Mouse (Mus musculus) layer of hippocampus, adult 9-11 months (tissue): ENCODE results near the gene Hist3h2a.
A peak's percentile ranks its signal among the peaks of the same experiment; 100 is the strongest.

ENCODE experiments used
- DNase-seq: peaks from one replicate; pipeline ENCODE4 v3.0.0; 2022

Hist3h2a gene

DNA sequence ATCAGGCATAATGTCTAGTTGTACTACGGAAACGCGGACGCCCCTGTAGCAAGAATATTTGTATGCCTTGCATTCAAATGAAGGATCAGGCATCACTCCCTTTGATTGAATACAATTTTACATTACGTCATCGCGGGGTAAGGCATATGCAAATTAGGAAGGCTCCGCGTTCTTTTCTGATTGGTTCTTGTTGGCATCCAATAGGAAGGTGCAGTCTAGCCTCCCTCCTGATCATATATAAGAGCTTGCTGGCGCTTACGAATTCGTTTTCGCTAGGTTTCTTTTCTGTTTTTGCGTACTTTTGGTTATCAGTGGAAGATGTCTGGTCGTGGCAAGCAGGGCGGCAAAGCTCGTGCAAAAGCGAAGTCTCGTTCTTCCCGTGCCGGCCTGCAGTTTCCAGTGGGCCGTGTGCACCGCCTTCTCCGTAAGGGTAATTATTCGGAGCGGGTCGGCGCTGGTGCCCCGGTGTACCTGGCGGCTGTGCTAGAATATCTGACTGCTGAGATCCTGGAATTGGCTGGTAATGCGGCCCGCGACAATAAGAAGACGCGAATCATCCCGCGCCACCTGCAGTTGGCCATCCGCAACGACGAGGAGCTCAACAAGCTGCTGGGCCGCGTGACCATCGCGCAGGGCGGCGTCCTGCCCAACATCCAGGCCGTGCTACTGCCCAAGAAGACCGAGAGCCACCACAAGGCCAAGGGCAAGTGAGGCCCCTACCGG lies at the start of gene Hist3h2a, which contains the start of gene Trim17:
Gene Hist3h2a (plus strand): TSS at position 266 of the 723 bp plus-strand sequence.
Gene Trim17 (plus strand): TSS at position 266 of the 723 bp plus-strand sequence.
- peak; percentile 98 for DNase-seq

GRCm38 (mm10) chr11:58904838-58905237 lies 49.6 kb upstream of the Hist3h2a start:
- no peak for DNase-seq

- no peak for DNase-seq
These were observed 40.7 kb upstream of the Hist3h2a start for GRCm38 (mm10) chr11:58913776-58914175.

DNA sequence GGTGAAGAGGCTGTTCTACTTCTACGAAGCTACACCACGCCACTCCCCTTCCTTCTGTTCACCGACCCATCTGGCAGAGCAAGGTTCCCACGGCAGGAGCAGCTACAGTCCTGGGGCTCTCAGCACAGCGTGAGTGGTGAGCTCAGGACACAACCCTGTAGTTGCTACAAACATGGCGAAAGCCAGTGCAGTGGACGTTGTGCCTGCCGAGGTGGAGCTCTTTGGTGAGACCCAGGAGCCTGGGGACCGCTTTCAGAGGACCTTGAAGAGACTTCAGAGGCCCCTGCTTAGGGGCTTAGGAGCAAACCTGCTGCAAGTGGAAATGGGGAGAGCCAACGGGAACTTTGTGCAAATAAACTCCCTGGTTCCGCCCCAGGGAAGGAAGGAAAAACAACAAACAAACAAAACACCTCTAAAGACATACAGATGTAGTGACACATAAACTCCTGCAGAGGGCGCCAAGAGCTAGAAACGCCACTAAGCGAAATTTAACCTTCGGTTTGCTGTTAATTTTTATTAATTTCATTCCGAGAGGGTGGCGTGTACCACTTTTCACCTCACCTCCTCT lies 39.9 kb upstream of the Hist3h2a start:
- no peak for DNase-seq

DNA sequence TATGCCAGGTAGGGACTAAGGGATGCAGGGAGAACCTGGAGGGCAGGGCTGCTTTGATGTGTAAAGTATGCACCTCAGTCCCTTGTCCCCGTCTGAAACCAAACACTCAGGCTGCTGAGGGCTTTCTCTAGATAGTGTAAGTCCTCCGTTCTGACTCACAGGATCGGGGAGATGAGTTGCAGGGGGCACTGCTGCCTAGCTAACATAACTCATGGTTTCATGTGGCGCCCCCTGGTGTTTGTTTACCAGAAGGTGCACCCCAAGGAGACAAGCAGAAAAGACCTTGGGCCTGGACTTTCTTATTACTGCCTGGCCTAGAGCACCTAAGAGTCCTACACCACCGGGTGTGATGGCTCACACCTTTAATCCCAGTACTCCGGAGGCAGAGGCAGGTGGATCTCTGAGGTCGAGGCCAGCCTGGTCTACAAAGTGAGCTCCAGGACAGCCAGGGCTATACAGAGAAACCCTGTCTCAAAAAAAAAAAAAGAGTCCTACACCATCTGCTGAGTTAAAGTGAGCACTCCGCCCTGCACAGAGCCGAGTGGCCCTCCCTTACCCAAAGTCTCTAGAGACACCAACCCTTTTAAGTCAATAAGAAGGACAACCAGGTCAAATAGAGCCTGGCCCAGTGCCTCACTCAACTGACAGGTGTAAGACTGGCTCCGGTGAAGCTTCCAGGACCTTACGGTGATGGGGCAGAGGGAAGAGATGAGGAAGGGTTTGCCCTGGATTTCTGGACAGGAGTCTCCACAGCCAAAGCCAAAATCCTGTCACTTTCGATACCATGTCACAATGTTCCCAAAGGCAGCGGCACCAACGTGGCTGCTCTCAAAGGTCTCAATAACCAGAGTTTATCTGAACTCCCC lies 37.4 kb upstream of the Hist3h2a start:
- no peak for DNase-seq

DNA sequence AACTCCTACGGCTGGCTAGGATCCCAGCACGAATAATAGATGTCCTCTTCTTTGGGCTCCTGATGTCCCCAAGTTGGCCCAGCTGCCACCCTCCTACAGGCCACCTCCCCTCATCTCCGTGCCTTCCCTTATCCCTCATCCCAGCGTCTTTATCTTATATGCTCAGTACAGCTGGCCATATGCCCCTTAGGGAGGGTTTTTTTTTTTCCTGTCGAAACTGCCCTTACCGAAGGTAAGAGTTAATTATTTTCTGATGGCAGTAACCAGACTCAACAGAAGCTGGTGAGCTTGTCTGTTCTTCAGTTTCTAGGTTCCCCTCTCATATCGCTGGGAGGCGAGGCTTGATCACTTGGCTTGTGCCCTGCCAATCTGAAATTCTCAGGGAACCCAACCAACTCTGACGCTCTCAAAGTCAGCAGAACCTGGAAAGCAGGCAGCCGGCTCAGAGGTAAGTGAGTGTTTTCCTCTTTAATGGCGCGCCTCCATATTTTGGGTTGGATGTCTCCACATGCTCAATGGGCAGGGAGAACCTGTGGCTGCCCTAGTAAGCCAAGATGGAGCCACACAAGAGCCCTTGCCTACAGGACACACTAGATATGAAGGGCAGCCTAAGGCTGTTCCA lies 36.6 kb upstream of the Hist3h2a start, which contains the start of gene Btnl10:
Gene Btnl10 (plus strand): TSS at position 164 of the 622 bp plus-strand sequence.
- no peak for DNase-seq

GRCm38 (mm10) chr11:58918759-58919158 lies 35.7 kb upstream of the Hist3h2a start:
- DNase-seq = no peak

GRCm38 (mm10) chr11:58922420-58922819 lies 32.1 kb upstream of the Hist3h2a start:
- no peak for DNase-seq

DNA sequence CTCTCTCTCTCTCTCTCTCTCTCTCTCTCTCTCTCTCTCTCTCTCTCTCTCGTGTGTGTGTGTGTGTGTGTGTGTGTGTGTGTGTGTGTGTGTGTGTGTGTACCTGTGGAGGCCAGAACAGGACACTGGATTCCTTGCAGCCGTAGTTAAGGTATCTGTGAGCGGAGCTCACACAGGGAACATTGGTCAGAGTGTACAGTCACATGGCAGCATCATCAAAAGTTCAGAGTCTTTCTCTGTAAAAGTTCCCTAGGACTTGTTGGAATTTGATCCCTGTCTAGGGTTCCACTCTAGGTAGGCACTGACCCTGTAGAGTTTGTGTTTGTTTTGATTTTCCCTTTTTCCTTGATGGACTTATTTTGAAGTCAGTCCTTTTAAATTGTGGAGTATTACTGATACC lies 27.8 kb upstream of the Hist3h2a start:
- no peak for DNase-seq

DNA sequence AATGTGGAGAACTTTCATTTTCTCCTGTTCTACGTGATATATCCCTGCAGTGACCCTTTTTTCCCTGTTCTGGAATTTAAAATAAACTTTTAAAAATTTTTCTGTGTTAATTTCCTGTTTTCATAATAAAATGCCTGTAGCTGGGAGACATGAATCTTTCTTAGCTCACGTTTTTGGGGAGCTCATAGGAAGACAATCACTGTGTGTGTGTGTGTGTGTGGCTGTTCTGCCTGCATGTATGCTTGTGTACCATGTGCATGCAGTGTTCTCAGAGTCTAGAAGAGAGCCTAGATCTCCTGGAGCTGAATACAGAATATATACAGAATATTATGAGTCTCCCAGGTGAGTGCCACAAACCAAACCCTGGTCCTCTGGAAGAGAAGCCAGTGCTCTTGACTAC lies 27.4 kb upstream of the Hist3h2a start:
- no peak for DNase-seq

DNA sequence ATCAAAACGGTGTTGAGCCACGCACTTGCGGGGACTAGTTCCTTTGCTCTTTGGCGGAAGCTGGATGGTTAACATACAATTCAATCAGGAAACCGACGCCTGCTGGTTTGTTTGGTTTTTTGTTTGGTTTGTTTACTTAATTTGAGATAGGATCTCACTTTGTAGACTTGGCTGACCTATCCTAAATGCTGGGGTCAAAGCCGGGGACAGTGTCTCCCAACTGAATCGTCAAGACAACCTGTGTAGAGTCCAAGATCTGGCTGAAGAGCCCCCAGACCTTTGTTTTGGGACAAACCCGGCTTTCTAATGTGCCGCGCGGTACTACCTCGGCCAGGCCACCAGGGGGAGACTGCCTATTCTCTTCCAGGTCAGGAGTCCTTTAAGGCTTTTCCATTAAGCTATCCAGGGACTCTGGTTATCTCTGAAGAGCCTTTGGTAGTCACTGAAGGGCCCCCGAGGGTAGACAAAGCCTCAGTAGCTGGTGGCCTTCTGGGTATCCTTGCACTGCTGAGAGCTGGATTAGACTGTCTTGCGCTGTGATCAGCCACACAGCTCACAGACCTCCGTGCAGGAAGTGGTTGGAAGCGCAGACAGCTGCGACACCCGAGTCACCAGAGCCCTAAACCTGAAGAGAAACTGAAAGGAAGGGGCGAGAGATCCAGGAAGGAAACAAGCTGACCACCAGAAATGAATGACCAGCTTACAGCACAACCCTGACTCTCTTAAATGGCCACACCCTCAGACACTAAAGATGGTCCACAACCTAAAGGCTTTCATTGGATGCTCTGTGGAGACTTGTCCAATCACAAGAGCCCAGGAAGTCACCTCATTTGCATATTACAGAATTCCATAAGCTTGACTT lies 26.5 kb upstream of the Hist3h2a start:
- peak; percentile 38 for DNase-seq

GRCm38 (mm10) chr11:58929055-58929454 lies 25.4 kb upstream of the Hist3h2a start:
- DNase-seq = no peak

DNA sequence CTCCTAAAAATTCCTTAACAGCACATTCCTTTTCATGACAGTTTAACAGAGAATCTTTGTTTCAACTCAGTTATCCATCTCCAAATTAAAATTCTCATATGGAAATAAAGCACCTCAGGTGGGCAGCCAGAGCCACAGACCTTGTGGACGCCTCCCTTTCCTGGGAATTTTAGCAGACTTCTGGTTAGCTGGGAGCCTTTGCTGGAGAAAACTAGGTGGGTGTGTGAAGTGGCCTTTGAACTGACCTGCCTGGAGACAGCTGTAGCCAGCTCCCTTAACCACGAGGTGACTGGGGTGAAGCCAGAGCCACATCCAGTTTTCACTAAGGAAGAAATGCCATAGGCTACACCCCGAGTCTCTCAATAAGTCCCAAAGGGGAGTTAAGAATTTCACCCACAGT lies 24.8 kb upstream of the Hist3h2a start:
- DNase-seq = no peak

GRCm38 (mm10) chr11:58930254-58930653 lies 24.2 kb upstream of the Hist3h2a start:
- no peak for DNase-seq

GRCm38 (mm10) chr11:58931576-58931975 lies 22.9 kb upstream of the Hist3h2a start:
- no peak for DNase-seq

DNA sequence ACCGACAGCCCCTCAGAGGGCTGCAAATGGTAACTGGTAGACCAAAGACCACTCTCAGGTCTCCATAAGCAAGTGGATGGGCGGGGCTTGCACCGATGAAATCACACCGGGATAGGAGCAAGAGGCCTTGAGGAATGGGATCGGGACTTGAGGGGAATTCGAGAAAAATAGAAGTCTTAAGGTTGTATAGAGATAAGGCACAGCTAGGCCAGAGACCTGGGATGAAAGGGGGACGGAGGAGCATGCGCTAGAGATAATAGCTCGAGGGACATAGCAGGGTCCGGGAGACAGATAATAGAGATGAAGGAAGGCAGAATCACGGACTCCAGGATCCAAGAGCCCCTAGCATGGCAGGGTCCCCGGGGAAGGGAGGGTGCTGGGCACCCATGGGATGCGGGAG lies 16.6 kb upstream of the Hist3h2a start:
- no peak for DNase-seq

GRCm38 (mm10) chr11:58938322-58939087 lies 16.0 kb upstream of the Hist3h2a start, which contains the start of gene Rnf187:
Gene Rnf187, minus strand, starts transcription at chr11:58938916.
- DNase-seq = peak; percentile 95

GRCm38 (mm10) chr11:58939088-58939439 lies 15.4 kb upstream of the Hist3h2a start:
- no peak for DNase-seq

DNA sequence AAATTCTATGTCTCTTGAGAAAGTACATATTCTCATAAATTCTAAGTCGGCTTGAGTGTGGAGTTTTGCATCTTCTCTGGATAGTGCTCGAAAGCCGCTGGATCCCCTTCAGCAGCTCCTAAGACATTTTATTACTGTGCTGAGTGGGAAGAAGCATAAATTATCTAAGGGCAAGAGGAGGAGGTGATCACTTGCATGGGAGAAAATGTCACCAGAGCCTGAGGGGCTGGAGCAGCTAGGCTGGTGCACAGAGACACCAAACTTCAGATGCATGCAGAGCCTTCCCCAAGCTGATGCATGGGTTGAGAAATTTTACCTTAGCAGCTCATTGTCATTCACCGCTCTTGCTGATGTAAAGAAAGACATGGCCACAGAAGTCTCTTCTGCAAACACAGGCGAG lies 10.3 kb upstream of the Hist3h2a start:
- DNase-seq = no peak

- DNase-seq = no peak
These were observed 7.2 kb upstream of the Hist3h2a start for GRCm38 (mm10) chr11:58947306-58947705.

GRCm38 (mm10) chr11:58947798-58948528 lies 6.5 kb upstream of the Hist3h2a start:
- DNase-seq = peak; percentile 66
